Mouse (Mus musculus): ENCODE results near the gene A630089N07Rik. TPM values are rescaled to one million over a fixed set of nuclear protein-coding genes. Genes with fewer than 3 reads are reported as not detected.
A peak's percentile ranks its signal among the peaks of the same experiment; 100 is the strongest.
"Not testable (repeated sequence)": the region's sequence is repeated elsewhere in the genome, so short reads cannot be mapped to it uniquely, and the experiment has no call there.

A630089N07Rik gene
- 10 to 100 TPM in 1 of 2 experiments, 1 to 10 TPM in 1; 7.7 to 11.6 TPM for polyA plus RNA-seq (2017; shearing (Covaris generic))

DNA sequence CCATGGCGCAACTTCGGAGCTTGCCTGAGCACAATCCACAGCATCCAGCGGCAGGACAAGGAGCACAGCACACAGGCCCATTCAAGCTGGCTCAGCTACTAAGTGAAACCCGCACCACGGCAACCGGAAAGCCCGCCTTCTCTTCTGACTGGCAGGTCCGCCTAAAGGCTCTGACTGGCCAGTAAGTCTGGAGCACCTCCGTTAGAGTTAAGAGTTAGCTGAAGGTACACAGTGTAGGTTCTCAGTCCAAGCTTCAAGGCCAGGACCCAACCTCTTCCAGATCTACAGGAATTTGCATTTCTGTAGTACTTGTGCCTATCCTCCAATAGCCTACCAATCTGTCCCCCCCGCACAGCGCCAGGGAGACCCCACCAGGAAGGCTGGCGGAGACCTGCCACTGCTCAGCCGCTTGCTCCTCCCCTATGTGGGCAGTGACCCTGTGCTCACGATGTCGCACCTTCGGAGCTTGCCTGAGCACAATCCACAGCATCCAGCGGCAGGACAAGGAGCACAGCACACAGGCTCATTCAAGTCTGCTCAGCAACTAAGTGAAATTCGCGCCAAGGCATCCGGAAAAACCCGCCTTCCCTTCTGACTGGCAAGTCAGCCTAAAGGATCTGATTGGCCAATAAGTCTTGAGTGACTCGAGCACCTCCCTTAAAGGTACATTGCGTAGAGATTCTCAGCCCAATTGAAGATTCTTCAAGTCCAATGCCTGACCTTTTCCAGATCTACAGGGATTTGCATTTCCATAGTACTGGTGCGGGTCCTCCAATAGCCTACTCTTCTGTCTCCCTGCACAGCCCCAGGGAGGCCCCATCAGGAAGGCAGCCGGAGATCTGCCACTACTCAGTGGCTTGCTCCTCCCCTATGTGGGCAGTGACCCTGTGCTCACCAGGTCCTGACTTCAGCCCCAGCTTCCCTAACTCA is at the start of gene A630089N07Rik:
A630089N07Rik (minus strand) TSS at position 562 of the 930 bp plus-strand sequence.
- ATAC-seq: peak; percentile 97

DNA sequence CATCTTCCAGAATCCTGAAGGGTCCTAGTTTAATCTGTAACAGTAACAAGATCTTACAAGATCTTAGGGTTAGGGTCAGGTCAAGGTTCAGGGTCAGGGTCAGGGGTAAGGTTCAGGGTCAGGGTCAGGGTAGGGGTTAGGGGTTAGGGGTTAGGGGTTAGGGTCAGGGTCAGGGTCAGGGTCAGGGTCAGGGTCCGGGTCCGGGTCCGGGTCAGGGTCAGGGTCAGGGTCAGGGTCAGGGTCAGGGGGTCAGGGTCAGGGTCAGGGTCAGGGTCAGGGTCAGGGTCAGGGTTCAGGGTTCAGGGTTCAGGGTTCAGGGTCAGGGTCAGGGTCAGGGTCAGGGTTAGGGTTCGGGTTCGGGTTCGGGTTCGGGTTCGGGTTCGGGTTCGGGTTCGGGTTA is 24.9 kb upstream of the A630089N07Rik start:
- ATAC-seq: no peak

DNA sequence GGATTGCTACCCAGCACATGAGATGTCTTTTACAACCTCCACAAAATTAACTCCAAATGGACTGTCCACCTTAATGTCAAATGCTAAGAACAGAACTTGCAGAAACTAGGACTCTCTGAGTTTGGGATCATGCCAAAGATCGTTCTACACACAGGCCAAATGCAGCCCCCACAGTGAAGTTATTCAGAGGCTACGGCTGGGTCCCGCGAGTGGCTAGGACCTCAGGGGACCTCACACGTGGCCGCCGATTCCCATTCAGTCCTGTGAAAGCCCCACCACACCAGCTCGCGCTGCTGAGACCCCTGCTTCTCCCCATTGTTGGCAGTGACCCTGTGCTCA is 731 bp downstream of the A630089N07Rik start:
- ATAC-seq: not testable (repeated sequence)

DNA sequence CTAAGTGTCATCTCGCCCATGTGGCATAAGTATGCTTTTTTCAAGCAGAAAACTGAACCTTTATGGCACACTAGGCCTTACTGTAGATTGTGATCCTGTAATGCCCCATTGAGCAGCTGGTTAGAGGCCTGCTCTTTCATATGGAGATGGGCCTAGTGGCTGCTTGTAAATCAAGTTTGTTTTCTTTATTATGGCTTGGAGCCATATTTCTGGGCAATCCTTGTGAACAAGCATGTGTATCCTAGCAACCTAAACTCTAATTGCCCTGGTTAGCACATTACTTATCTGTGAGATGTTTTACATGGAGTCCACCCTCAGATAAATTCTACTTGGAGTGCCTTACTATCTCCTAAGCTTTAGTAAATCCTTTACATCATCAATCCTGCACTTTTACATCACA is 1.1 kb downstream of the A630089N07Rik start:
- not testable (repeated sequence) for ATAC-seq

DNA sequence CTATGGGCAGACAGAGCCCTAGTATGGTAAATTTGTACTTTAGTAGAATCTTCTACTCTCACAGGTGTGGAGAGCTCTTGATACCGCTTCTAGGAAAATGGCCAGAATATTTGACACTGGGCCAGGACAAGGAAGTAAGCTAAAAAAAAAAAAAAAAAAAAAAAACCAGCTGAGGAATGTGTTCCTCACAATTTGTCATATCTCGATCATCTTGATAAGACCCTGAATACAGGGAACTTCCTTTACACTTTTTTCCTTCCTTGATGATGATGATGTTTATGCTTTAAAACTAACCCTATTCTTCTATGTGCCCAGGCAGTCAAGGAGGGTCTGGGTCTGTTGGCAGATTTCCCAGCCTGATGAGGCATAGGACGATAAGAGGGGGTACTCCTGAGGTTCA is 2.9 kb downstream of the A630089N07Rik start:
- not testable (repeated sequence) for ATAC-seq

DNA sequence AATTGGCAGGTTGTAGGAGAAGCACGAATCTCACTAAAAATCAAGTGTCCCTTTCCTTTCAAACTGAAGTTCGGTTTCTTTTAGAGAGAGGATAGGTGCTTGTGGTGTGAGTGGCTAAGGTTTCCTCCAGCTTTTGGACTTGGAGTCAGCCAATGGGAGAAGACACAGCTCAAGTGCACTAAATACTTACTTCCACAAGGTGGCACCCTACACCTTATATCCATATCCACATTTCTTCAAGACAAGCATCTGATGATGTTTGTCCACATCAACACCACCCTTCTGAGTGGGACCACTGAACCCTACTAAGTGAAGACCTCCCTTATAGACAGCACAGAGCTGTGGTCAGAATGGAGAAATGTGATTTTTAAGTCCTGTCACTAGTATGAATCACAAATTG is 40.6 kb downstream of the A630089N07Rik start:
- ATAC-seq: peak; percentile 97

DNA sequence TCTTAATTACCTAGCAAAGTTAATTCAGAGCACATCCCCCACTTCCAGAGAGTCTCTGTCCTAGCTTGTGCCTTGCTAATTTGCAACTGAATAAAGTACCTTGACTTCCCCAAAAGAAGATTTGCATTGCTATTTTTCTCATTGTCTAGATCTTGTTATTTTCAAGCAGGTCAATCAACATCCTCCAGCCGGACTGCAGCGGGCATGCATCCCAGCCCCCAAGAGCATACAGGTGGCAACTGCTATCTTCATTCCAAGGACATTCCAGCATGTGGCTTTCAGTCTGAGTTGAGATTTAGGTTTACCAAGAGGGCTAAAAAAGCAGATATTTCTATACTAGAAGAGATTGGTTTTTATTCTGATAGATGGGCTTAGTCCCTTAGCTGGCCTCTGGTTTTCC is 47.3 kb downstream of the A630089N07Rik start:
- not testable (repeated sequence) for ATAC-seq

DNA sequence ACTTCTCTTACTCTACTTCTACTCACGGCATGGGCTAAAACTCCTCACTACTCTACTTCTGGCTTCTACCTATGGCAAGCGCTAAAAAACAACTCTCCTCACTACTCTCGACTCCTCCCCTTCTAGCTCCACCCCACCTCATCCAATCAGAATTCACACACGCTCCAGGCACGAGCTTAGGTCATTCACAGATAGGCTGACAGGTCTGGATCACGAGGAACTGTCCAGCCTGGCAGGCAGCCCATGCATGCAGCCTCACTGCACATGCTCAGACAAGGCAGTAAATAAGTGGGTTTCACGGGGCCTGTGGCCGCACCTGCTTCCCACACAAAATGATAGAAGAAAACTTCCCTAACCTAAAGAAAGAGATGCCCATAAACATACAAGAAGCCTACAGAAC is 56.1 kb downstream of the A630089N07Rik start:
- ATAC-seq: not testable (repeated sequence)

DNA sequence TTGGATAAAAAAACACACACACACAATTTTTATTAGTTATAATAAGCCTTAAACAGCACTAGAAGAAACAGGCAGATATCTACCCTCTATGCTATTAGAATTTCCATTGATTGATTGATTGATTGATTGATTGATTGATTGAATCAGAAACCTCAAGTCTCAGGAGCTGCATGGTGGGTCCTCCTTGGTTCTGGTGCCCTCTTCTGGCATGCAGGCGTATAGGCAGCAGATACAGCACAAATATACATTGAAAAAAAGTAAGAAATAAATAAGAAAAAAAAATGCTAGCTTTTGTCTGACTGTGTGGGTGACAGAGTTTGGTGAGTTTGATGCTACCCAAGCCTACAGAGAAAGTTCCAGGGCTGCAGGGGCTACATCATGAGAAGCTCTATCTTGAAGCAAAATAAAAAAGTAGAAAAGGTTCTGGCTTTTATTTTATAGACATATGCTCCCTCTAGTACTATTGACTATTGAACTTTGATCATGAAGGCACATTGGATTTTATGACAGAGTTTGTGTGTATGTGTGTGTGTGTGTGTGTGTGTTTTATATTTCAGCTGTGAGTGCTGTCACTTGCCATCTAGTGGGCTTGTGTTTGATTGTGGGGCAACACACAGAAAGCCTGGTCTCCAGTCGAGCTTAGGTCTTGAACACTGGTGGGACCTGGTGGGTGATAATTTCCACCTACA is 59.4 kb downstream of the A630089N07Rik start:
- peak; percentile 65 for ATAC-seq

DNA sequence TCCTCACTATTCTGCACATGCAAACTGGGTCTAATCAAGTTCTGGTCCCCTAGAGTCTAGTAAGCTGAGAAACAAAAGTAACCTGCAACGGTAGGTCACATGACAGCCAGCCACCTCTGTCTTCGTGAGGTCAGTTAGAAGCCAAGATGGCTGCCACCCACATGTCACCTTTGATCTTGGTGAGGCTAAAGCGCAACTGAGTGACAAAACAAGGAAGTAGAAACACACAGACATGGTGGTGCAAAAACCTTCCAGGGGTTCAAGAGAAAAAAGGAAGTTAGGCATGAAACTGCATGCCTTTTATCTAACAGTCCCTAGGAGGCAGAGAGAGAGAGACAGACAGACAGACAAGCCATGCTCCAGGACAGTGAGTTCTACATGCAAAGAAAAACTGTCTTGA is 60.2 kb downstream of the A630089N07Rik start:
- no peak for ATAC-seq

DNA sequence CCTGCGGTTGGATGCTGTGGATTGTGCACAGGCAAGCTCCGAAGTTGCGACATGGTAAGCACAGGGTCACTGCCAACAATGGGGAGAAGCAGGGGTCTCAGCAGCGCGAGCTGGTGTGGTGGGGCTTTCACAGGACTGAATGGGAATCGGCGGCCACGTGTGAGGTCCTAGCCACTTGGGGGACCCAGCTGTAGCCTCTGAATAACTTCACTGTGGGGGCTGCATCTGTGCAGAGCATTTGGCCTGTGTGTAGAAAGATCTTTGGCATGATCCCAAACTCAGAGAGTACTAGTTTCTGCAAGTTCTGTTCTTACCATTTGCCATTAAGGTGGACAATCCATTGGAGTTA is 84.9 kb downstream of the A630089N07Rik start:
- peak; percentile 11 for ATAC-seq

DNA sequence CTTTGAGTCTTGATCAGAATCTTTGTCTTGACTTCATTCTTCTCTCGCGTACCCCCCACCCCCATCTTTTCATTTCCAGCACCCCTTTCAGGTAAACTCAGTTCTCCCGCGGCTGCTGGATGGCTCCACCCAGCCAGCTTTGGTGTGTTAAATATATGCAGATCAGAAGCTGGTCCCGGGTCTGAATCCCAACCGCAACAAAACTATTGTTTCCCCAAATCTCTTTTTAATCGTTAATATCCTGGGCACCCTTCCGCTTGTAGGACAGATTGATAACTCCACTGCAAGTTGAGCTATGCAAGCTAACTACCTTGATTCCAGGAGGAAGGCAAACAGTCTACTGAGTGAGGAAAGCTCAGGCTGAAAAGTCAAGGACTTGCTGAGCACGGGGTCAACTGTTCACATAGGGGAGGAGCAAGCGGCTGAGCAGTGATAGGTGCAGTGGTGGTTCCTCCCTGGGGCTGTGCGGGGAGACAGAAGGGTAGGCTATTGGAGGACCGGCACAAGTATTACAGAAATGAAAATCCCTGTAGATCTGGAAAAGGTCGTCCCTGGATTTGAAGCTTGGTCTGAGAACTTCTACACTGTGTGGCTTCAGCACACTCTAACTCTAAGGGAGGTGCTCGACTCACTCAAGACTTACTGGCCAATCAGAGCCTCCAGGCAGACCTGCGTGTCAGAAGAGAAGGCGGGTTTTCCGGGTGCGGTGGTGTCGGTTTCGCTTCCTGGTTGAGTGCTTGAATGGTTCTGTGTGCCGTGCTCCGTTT is 85.5 kb downstream of the A630089N07Rik start, which contains the start of gene B230307C23Rik:
B230307C23Rik (plus strand) TSS at position 700 of the 767 bp plus-strand sequence.
- ATAC-seq: peak; percentile 99

DNA sequence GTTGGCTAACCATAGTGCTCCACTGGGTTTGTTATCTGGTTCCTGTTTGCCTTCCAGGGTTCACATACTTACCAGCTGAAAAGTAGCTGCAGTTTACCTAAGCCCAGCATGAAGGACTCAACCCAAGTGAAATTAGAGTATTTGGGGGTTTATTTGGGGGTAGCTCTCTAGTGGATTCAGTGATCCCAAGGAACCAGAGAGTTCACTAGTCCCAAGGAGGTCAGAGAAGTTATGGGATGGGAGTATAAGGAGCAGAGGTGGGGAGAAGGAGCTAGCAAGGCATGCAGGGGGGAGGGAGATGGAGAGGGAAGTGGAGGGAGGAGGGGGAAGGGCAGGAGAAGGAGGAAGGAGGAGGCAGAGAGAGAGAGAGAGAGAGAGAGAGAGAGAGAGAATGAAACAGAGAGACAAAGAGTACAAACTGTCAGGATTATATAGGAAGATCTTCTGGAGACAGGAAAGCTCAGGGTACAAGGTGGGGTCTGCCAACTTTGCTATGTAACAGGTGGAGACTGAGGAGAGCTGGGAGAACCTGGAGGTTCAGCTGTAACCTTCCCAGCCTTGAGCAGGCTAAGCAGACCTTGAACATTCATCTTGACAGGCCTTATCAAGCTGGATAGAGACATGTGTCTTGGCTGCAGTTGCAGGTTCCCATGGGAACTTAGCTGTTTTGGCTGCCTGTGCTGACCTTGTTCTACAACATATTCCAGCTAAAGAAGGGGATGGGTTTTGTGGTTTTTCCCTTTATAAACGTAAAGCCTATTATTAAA is 86.2 kb downstream of the A630089N07Rik start:
- no peak for ATAC-seq

DNA sequence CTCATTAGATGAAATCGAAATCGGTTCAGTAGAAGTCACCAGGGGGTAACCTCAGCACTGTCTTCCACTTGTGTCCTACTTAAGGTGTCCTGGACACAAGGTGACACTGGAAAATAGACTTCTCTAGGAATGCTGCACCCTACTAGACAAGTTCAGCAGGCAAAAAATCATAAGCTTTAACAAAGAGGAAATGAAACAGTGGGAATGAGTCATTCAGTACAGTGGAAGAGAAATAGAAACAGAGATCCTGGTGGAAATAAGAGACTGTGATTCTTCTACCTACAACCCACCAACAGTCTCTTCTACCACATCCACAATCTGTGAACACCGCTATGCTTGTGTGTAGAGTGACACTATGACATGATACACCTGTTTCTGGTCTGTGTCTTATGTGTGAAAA is 89.8 kb downstream of the A630089N07Rik start:
- ATAC-seq: not testable (repeated sequence)

DNA sequence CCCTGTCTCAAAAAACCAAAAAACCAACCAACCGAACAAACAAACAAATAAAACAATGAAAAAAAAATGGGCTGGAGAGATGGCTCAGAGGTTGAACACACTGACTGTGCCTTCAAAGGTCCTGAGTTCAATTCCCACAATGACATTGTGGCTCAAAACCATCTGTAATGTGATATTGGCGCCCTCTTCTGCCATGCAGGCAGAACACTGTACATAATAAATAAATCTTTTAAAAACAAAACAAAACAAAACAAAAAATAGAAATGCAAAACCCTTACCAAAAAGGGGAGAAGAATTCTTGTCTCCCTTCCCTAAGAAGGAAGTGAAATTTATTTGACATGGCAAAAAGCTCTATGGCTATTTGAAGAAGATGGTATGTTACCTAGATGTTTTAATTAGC is 90.7 kb downstream of the A630089N07Rik start:
- ATAC-seq: no peak

DNA sequence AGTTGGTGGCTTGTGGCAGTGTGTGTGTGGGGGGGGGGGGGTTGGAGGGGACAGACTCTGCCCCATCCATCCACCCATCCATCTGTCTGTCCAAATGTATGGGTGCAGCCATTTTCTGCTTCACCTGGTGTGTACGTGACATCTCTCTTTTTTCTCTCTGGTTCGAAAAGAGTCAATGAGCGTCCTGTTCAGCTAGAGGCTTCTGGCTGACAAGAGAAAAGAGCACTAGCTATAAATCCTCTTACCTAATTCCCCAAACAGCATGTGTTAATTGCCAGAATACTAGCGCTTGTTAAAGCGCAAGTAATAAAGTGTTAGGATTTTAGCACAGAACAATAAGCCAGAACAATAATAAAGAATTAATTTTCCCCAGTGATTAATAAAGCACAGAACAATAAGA is 97.7 kb downstream of the A630089N07Rik start:
- ATAC-seq: no peak

DNA sequence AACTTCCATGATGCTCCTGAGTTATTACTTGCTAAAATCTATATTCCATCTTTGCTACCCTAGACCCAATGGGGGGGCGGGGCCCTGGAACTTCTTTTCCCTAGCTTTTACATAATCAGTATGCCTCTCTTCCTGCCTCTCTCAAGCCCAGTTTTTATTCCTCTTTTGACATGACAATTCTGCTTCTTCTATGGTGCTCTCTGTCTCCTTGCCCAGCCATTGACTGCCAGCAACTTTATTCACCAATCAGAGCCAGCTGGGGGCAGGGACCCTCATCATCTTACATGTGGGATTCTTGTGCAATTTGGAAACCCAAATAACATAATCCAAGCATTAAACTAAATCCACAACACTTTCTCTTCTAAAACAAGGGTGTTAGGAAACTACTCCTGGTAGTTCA is 100.9 kb downstream of the A630089N07Rik start:
- ATAC-seq: no peak

DNA sequence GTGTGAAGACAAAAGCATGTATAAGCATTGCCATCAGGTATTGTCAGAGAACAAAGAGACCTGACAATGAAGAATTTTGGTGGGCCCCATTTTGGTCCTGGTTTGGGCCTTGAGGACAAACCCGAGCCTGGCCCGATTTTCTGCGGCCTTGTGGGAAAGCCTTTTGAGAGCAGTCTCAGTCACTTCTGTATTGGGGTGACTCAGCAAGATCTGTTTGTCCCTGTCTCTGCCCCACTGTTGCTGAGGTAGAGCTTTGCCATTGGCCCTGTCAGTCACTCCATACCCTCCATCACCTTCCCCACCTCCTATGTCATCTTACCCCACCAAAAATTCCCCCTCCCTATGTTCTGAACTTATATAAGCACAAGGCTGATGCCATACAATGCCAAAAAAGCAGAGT is 104.5 kb downstream of the A630089N07Rik start:
- no peak for ATAC-seq

DNA sequence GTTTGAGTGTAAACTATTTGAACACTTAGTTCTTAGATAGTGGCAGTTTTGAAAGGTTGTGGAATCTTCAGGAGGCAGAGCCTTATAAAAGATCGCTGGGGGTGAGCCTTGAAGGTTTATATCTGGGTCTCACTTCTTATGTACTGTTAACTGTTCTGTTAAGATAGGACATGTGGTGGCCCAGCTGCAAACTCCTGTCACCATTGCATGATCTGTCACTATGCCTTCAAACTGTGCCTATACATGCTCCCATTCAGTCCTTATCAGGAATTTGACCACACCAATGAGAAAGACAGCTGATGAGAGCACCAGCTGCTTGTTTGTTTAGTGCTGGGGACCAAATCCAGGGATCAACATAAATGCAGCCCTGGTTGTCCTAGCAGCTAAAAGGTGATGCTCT is 105.0 kb downstream of the A630089N07Rik start:
- ATAC-seq: no peak

DNA sequence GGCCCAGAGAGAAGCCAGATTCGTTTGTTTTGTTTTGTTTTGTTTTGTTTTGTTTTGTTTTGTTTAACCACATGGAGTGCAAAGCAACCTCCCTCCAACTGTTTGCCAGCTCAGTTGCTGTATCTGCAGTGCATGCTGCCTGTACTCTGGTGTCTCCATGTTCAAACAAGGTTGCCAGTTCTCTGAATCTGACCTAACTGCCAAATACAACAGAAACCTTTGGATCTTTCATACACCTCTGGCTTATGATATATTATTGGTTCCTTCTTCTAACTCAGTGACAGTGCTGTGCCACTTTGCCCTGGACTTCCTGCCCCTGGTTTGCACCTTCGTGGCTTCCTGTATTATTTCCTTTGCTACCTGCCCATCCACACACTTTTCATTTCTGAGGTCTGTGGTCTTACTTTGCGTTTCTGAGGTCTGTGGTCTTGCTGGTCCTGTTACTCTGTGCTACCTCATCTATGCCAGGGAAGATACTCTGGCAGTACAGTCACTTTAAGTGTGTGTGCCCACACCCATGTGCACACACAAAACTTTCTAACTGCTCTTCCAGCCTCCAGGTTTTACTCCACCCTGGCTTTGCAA is 118.2 kb downstream of the A630089N07Rik start:
- peak; percentile 21 for ATAC-seq

DNA sequence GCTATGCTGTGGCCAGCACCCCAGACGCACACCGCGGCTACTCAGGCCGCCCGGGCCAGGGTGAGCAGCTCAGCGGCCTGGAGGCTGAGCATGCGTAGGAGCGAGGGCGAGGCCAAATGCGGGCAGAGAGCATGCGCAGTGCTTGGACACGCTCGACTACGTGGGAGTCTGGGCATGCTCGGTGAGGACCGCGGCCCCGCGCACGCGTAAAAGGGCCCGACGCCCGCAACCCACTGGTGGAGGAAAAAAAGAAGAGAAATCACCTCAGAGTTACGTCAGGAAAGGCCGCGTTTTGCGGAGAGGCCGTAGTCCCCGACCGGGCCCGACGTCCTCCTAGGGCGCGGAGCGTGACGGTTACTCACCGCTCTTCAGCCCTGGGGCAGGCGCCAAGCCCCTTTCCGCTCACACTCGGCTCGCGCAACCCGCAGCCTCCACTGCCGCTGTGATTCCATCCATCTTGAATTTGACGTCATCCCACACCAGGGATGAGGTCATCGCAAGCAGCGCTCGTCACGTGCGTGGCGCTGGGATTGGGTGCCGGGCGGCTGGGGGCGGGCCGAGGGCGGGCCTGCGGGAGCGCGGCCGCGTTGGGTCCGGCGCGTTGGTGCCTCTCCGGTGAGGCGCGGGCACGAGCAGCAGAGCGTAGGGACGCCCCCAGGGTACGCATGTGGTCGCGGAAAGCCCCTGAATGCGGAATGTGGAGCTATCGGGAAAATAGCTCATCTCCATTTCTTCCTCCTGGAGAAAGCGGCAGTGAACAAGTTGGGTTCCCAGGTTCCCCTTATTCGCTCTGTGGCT is 119.9 kb downstream of the A630089N07Rik start, which contains the start of the genes C2cd2 and Zbtb21:
C2cd2 (minus strand) TSS at position 448 of the 798 bp plus-strand sequence.
Zbtb21 (minus strand) TSS at position 472 of the 798 bp plus-strand sequence.
- ATAC-seq: peak; percentile 83

Data from activated CD4-positive, CD25-positive, alpha-beta regulatory T cell, adult 4 months (primary cell).